Mouse (Mus musculus) lung, postnatal 0 days (tissue): ENCODE measurements around the gene Hist1h4d. TPM values are rescaled to one million over a fixed set of nuclear protein-coding genes. Genes with fewer than 3 reads are reported as not detected.
"Not testable (repeated sequence)": the region's sequence is repeated elsewhere in the genome, so short reads cannot be mapped to it uniquely, and the experiment has no call there.

ENCODE experiments used
- ATAC-seq: fragments of 200-750 bp; cut with Nextera tagmentation; 2 replicates; pipeline ENCODE4 v1.8.0; 2017; ENCODE audit warnings: moderate library complexity
- DNase-seq: peaks from one replicate; pipeline ENCODE4 v3.0.0-alpha.2; 2016; ENCODE audit warnings: low spot score
- H3K27ac ChIP-seq: fragments of 300-500 bp; sonication (generic); 2 replicates; pipeline ENCODE4 v1.5.1; 2014; ENCODE audit warnings: antibody characterized with exemption, mild to moderate bottlenecking, low read length, mixed read lengths
- H3K27me3 ChIP-seq: fragments of 300-500 bp; sonication (generic); replicated peaks from 2 replicates; pipeline ENCODE4 v1.6.1; 2014; ENCODE audit warnings: low read length, mixed read lengths; ENCODE audit not compliant: insufficient read depth
- H3K36me3 ChIP-seq: fragments of 300-500 bp; sonication (generic); 2 replicates; pipeline ENCODE4 v1.6.1; 2014; ENCODE audit warnings: low read length, mixed read lengths; ENCODE audit not compliant: insufficient read depth
- H3K4me1 ChIP-seq: fragments of 300-500 bp; sonication (generic); 2 replicates; pipeline ENCODE4 v1.6.1; 2014; ENCODE audit warnings: antibody characterized with exemption, low read depth, low read length, mixed read lengths; ENCODE audit not compliant: insufficient read depth
- H3K4me2 ChIP-seq: fragments of 300-500 bp; sonication (generic); replicated peaks from 2 replicates; pipeline ENCODE4 v1.6.1; 2014; ENCODE audit warnings: low read depth, mild to moderate bottlenecking, low read length, moderate library complexity, mixed read lengths
- H3K4me3 ChIP-seq: fragments of 300-500 bp; sonication (generic); 2 replicates; pipeline ENCODE4 v1.5.1; 2014; ENCODE audit warnings: low read depth, low read length
- H3K9ac ChIP-seq: fragments of 300-500 bp; sonication (generic); replicated peaks from 2 replicates; pipeline ENCODE4 v1.6.1; 2014; ENCODE audit warnings: low read depth, mild to moderate bottlenecking
- H3K9me3 ChIP-seq: fragments of 300-500 bp; sonication (generic); 2 replicates; pipeline ENCODE4 v1.6.1; 2016; ENCODE audit warnings: low read length, mixed read lengths
- CTCF ChIP-seq: IDR thresholded peaks from 2 replicates; pipeline ENCODE4 v1.5.1; 2016; ENCODE audit warnings: antibody characterized with exemption, mild to moderate bottlenecking
- EP300 ChIP-seq: IDR thresholded peaks from 2 replicates; pipeline ENCODE4 v1.6.1; 2016; ENCODE audit warnings: antibody characterized with exemption, mild to moderate bottlenecking, control low read depth
- WGBS: fragments of 180-500 bp; shearing (Covaris S2); extraction: QIAGEN DNeasy Blood & Tissue Kit; methylation state at CpG from one replicate; pipeline ENCODE4 v1.1.7; 2014; 5-methylcytosine and 5-hydroxymethylcytosine counted together
- polyA plus RNA-seq: library from polyadenylated mRNA; unstranded; fragments of >200 nt; fragmentation: Nextera tagmentation; extraction: Ambion mirVana; gene quantifications from 2 replicates; pipeline ENCODE4 v1.2.1, GENCODE M21; 2015

Hist1h4d gene
- polyA plus RNA-seq, 1 experiment from 2014 or later = 31.4 TPM

DNA sequence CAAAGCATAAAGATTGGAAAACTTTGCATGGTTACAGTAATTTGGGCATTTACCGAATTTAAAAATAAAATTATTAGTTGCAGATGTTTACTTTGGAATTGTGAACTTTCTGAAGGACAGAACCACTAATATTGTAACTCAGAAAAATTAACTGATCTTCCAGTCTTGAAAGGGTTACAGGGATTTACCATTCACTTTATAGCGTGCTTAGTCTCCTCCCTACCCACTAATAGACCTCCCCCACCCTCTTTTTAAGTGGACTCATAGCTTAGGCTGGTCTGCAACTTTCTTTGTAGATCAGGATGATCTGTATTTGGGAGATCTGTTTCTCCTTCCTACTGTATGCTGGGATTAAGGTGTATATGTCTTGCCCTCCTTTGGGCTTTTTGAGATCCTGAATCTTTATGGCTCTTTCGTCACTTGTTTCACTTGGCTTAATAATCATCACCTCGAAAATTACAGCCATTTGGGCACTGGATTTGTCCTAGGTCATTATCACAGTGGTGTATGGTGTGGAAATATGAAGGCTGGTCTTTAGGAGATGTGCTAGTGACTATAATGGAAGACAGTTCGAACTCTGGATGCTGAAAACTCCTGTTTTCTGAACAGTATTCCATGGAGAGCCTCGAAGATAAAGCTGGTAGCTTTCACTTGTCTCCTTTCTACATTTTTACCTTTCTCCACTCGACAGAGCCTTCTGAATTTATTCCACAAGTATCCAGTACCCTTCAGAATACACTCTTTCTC lies 45.1 kb upstream of the Hist1h4d start:
- TF ChIP-seq EP300 (no peak), CTCF (no peak)
- no peak for DNase-seq
- Histone ChIP-seq H3K4me3 (no peak overlapping the region), H3K4me1 (peaks cover 21% of the 10 kb centered on the region; the same call in 1 of the 2 replicates), H3K9me3 (no peaks in the 10 kb centered on the region), H3K27ac (no peak overlapping the region), H3K4me2 (no peak overlapping the region; the same call in 1 of the 2 replicates), H3K9ac (no peak overlapping the region; the same call in 1 of the 2 replicates), H3K27me3 (no peaks in the 10 kb centered on the region), H3K36me3 (no peaks in the 10 kb centered on the region)
- 8% methylated on average over 7 of the region's 7 CpGs for WGBS
- ATAC-seq = no peak

DNA sequence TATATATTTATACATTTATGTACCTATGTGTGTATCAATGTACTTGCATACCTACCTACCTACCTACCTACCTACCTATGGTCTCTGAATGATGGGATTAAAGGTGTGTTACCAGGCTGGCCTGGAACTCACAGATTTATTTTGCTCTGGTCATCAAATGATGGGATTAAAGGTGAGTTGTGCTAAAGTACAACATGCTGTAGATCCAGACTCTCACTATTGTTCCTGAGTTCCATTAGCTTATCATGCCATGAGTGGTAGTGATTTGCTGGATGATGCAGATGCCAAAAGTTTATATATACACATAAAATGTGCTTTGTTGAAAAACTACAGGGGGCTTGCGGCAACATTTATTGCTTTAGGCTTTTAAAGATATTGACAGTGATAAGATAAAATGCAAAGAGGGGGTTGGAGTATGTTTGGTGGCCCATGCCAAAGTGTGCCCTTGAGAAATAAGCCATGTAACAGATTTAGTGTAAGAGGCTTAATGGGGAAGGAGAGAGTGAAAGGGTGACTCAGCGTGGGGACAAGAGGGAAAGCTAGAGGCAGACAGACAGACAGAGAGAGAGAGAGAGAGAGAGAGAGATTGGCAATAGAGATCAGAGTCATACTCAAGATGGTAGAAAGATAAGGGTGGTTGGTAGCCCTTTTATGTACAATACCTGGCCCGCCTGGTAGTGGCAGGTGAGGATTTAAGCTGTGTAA lies 44.2 kb upstream of the Hist1h4d start:
- H3K9me3 ChIP-seq = no peaks in the 10 kb centered on the region
- TF ChIP-seq EP300 (no peak), CTCF (no peak)
- DNase-seq = no peak
- H3K4me2 ChIP-seq = no peak overlapping the region
- no peaks in the 10 kb centered on the region for H3K27me3 ChIP-seq
- H3K4me1 ChIP-seq = peaks cover 18% of the 10 kb centered on the region; the same call in 1 of the 2 replicates
- ATAC-seq = no peak
- WGBS = 53% methylated on average over 3 of the region's 3 CpGs
- H3K27ac ChIP-seq = no peak overlapping the region
- H3K4me3 ChIP-seq = no peak overlapping the region
- H3K9ac ChIP-seq = no peak overlapping the region
- no peaks in the 10 kb centered on the region for H3K36me3 ChIP-seq

DNA sequence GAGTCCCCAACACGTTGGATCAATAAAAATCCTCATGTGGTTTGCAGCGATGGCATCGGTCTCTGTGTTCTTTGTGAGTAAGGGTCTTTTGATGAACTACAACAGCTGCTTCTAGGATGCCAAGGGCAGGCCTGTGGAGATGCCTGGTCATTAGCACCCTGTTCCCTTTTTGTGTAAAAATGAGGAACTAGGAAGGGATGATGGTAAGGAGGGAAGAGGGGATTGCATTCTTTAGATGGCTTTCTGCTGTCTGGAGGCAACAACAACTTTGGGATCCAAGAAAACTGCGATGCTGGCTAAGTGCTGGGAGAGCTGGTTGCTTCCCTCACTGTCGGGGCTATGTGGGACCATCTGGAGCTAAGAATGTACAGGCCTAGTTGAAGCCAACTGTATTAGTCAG lies 43.1 kb upstream of the Hist1h4d start:
- no peak overlapping the region for H3K27ac ChIP-seq
- ATAC-seq = no peak
- no peaks in the 10 kb centered on the region for H3K9me3 ChIP-seq

DNA sequence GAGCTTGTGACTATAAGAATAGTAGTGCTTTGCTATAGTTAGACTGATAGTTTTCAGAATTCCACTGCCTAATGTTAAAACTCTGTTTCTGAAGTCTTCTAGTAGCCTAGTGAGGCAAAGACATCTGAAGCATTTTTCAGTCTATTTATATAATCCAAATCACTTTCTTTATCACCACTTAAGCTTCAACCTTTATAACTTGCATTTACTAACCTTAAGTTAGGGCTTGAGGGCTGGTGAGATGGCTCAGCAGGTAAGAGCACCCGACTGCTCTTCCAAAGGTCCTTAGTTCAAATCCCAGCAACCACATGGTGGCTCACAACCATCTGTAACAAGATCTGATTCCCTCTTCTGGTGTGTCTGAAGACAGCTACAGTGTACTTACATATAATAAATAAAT lies 41.6 kb upstream of the Hist1h4d start:
- not testable (repeated sequence) for H3K4me2 ChIP-seq, H3K27me3 ChIP-seq, DNase-seq, ATAC-seq, H3K36me3 ChIP-seq, H3K9me3 ChIP-seq, H3K4me3 ChIP-seq, H3K27ac ChIP-seq, H3K9ac ChIP-seq, H3K4me1 ChIP-seq
- 57% methylated on average over 1 of the region's 1 CpGs for WGBS

More for the DNA sequence above, 43.1 kb upstream of the Hist1h4d start:
- H3K4me1 ChIP-seq = peaks cover 11% of the 10 kb centered on the region; the same call in 1 of the 2 replicates
- no peak for DNase-seq
- WGBS = 72% methylated on average over 5 of the region's 5 CpGs
- H3K4me3 ChIP-seq = no peak overlapping the region
- no peaks in the 10 kb centered on the region for H3K36me3 ChIP-seq
- H3K9ac ChIP-seq = no peak overlapping the region
- TF ChIP-seq CTCF (no peak), EP300 (no peak)
- no peaks in the 10 kb centered on the region for H3K27me3 ChIP-seq
- H3K4me2 ChIP-seq = no peak overlapping the region

DNA sequence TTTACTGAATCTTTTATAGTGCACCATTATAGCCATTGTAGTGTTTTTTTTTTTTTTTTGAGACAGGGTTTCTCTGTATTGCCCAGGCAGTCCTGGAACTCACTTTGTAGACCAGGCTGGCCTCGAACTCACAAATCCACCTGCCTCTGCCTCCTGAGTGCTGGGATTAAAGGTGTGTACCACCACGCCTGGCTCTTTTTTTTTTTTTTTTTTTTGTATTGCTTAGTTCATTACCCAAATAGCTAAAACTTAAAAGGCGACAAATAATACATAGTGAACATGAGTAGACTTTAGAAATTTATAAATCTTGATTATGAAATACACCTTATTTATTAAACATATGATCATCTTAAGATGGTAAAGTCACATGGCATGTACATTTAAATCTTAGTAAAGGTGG lies 39.9 kb upstream of the Hist1h4d start:
- Histone ChIP-seq H3K9ac (no peak overlapping the region), H3K4me3 (no peak overlapping the region), H3K9me3 (no peaks in the 10 kb centered on the region), H3K27me3 (no peaks in the 10 kb centered on the region), H3K4me2 (no peak overlapping the region), H3K27ac (no peak overlapping the region), H3K4me1 (no peaks in the 10 kb centered on the region; the same call in 1 of the 2 replicates), H3K36me3 (no peaks in the 10 kb centered on the region)
- no peak for TF ChIP-seq EP300
- no peak for TF ChIP-seq CTCF
- WGBS = 66% methylated on average over 3 of the region's 3 CpGs
- DNase-seq = no peak
- ATAC-seq = no peak

DNA sequence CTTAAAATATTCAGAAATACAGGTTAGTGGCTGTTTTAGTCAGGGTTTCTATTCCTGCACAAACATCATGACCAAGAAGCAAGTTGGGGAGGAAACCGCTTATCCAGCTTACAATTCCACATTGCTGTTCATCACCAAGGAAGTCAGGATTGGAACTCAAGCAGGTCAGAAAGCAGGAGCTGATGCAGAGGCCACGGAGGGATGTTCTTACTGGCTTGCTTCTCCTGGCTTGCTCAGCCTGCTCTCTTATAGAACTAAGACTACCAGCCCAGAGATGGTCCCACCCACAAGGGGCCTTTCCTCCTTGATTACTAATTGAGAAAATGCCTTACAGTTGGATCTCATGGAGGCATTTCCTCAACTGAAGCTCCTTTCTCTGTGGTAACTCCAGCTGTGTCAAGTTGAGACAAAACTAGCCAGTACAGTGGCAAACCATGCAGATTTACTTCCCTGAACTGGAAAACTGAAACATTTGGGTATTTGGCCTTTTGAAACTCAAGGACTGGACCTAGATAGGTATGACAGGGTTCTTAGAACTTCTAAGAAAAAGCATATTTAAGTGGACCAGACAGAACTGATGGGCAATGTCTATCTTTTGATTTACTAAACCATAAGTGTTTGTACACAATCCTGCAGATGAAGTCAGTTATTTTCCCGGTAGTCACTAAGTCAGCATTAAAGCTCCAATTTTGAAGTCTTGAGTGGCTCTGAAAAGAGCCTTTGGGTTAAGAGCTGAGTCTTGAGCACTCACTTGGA lies 39.0 kb upstream of the Hist1h4d start:
- 0 out of 2 replicates have a peak overlapping the region, but pooled peaks have one; percentile 15 for H3K27ac ChIP-seq
- H3K4me2 ChIP-seq = peak overlapping the region; percentile 63
- ATAC-seq, H3K9me3 ChIP-seq, H3K36me3 ChIP-seq, DNase-seq, H3K27me3 ChIP-seq, H3K4me1 ChIP-seq: not testable (repeated sequence)
- peak overlapping the region; percentile 49; the same call in 1 of the 2 replicates for H3K4me3 ChIP-seq
- 4% methylated on average over 3 of the region's 3 CpGs for WGBS
- peak overlapping the region; percentile 34; the same call in 1 of the 2 replicates for H3K9ac ChIP-seq

DNA sequence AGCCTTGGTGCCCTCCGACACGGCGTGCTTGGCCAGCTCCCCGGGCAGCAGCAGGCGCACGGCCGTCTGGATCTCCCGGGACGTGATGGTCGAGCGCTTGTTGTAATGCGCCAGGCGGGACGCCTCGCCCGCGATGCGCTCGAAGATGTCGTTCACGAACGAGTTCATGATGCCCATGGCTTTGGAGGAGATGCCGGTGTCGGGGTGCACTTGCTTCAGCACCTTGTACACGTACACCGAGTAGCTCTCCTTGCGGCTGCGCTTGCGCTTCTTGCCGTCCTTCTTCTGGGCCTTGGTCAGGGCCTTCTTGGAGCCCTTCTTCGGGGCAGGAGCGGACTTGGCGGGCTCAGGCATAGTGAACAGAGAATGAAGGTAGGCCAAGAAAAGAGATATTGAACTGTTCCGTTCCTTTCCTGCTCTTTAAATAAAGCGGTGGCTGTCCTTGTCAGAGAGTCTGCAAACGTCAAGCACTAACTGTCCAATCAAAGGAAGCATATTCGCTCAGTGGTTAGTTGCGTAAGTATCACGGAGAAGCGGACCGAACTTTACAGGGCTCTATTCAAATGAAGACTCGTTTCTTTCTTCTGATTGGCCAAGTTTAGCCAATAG lies 38.3 kb upstream of the Hist1h4d start, which contains the start of gene Hist1h2bh:
Hist1h2bh (minus strand) TSS at position 394 of the 609 bp plus-strand sequence.
- not testable (repeated sequence) for H3K9me3 ChIP-seq, H3K27me3 ChIP-seq, H3K36me3 ChIP-seq, H3K4me1 ChIP-seq
- H3K9ac ChIP-seq = peak within 1 kb of the TSS; percentile 34
- DNase-seq (peak; percentile 98), ATAC-seq (peak; percentile 91)
- peak within 1 kb of the TSS; percentile 63 for H3K4me2 ChIP-seq
- peak within 1 kb of the TSS; percentile 86 for H3K27ac ChIP-seq
- peak within 1 kb of the TSS; percentile 49 for H3K4me3 ChIP-seq
- WGBS = under 1% methylated on average over 27 of the region's 42 CpGs
